Mouse (Mus musculus): ENCODE results near the gene Ube2g1. TPM values are rescaled to one million over a fixed set of nuclear protein-coding genes. Genes with fewer than 3 reads are reported as not detected.

Gene Ube2g1
- total and polyA plus RNA-seq, 2 experiments from 2014 or later = 40.1 to 68.1 TPM

DNA sequence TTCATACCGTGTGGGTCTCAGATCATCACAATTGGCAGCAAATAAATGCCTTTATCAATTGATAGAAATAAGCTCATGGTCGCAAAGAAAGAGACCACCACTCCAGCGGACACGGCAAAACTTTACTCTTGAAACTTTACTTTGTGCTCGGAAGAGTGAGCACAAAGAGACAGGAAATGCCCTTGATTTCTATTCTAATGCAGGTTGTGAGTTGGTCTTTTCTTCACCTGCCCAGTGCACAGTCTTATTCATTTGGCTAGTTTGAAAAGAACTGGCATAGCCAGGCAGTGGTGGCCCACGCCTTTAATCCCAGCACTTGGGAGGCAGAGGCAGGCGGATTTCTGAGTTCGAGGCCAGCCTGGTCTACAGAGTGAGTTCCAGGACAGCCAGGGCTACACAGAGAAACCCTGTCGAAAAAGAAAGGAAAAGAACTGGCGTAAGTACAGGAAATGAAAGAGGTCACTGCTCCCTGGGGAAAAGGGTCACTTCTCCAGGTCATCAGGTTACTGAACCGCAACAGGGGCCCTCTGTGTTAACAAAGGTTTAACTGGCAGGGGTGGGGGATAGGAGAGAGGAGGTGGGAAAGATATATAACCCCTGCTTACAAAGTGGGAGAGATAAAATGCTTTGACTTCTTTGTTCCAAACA lies 37.3 kb upstream of the Ube2g1 start:
- H3K9me3 ChIP-seq (ENCODE audit: low read length) = no peaks in the 10 kb centered on the region
- H3K36me3 ChIP-seq (ENCODE audit: insufficient read depth, low read length) = no peaks in the 10 kb centered on the region
- no peak overlapping the region; the same call in 1 of the 2 replicates for H3K4me3 ChIP-seq (ENCODE audit: low read length)
- ATAC-seq (no peak), DNase-seq (ENCODE audit: low spot score) (no peak)
- TF ChIP-seq CTCF (IDR thresholded peaks at IDR 0.05; ENCODE audit: low read depth) = no peak
- no peak overlapping the region for H3K27ac ChIP-seq
- H3K9ac ChIP-seq (replicated peaks; ENCODE audit: low read length) = no peak overlapping the region
- no peaks in the 10 kb centered on the region for H3K27me3 ChIP-seq (ENCODE audit: insufficient read depth, low read length)
- 72% methylated on average over 11 of the region's 11 CpGs for WGBS
- no peaks in the 10 kb centered on the region for H3K4me1 ChIP-seq (ENCODE audit: insufficient read depth, low read length)
- H3K4me2 ChIP-seq (ENCODE audit: low read depth, low read length) = peak overlapping the region; percentile 51; the same call in 1 of the 2 replicates

DNA sequence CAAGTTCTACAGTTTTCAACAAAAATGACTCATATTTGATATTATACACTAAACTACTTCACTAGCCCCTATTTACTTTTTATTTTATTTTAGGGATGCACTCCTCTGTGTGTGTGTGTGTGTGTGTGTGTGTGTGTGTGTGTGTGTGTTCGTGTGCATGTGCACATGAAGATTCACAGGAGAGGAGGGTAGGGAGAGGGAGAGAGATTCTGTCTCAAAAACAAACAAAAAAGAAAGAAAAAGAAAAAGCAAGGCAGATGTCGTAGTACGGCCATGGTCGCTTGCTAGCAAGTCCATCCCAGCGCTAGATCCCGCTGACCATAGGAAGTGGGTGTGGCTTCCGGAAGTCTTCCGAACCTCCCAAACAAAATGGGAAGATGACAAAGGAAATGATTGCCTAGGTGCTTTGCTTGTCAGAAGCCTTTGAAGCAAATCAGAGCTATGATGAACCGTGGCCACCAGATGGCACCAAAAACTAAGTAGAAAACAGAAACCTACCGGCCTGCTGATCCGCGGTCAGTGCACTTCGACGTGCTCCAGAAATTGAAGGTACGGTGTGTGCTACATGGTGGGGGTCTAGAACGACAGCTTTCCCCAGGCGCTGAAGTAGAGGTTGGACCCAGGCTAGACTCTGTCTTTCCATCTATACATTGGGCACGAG lies 36.6 kb upstream of the Ube2g1 start:
- Histone ChIP-seq H3K4me2 (ENCODE audit: low read depth, low read length) (peak overlapping the region; percentile 51), H3K4me1 (ENCODE audit: insufficient read depth, low read length) (no peaks in the 10 kb centered on the region), H3K27me3 (ENCODE audit: insufficient read depth, low read length) (no peaks in the 10 kb centered on the region), H3K9ac (replicated peaks; ENCODE audit: low read length) (peak overlapping the region; percentile 38; the same call in 1 of the 2 replicates), H3K36me3 (ENCODE audit: insufficient read depth, low read length) (no peaks in the 10 kb centered on the region), H3K27ac (no peak overlapping the region), H3K9me3 (ENCODE audit: low read length) (no peaks in the 10 kb centered on the region), H3K4me3 (ENCODE audit: low read length) (peak overlapping the region; percentile 24)
- peak; percentile 91 for TF ChIP-seq CTCF (IDR thresholded peaks at IDR 0.05; ENCODE audit: low read depth)
- ATAC-seq (peak; percentile 76), DNase-seq (ENCODE audit: low spot score) (peak; percentile 93)
- 2% methylated on average over 18 of the region's 18 CpGs for WGBS

DNA sequence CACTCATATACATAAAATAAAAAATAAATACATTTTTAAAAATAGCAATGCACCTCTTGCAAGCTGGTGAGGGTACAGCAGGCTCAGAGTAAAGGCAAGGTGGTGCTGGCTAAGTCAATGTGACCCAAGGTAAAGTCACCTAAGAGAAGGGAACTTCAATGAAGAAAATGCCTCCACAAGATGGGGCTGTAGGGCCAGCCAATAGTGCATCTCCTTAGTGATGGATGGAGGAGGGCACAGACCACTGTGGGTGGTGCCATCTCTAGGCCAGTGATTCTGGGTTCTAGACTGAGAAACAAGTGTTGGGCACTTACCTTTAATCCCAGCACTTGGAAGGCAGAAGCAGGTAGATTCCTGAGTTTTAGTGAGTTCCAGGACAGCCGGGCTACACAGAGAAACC lies 33.3 kb upstream of the Ube2g1 start:
- TF ChIP-seq CTCF (IDR thresholded peaks at IDR 0.05; ENCODE audit: low read depth) = peak; percentile 65
- H3K9ac ChIP-seq (replicated peaks; ENCODE audit: low read length) = no peak overlapping the region
- H3K4me1 ChIP-seq (ENCODE audit: insufficient read depth, low read length) = no peaks in the 10 kb centered on the region
- no peaks in the 10 kb centered on the region for H3K36me3 ChIP-seq (ENCODE audit: insufficient read depth, low read length)
- WGBS = 100% methylated on average over 1 of the region's 1 CpGs
- peak; percentile 46 for DNase-seq (ENCODE audit: low spot score)
- H3K27ac ChIP-seq = no peak overlapping the region
- no peak overlapping the region for H3K4me3 ChIP-seq (ENCODE audit: low read length)
- no peak for ATAC-seq
- no peaks in the 10 kb centered on the region for H3K9me3 ChIP-seq (ENCODE audit: low read length)
- H3K4me2 ChIP-seq (ENCODE audit: low read depth, low read length) = no peak overlapping the region
- H3K27me3 ChIP-seq (ENCODE audit: insufficient read depth, low read length) = no peaks in the 10 kb centered on the region

DNA sequence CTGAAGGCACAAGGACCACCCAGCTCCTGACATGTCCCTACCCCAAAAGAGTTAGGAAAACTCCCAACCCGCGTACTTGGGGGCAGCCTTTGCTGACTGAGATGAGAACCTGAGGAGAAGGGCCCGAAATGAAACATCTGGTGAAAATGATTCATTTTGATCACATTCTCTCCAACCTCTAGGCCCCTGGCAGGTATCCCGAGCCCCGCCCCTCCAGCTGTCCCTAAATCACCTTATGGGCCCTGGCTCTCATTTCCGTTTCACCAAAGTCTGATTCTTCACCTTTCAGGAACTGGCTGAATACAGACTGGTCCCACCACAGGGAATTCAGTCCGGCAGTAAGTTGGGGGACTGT lies 31.0 kb upstream of the Ube2g1 start:
- Histone ChIP-seq H3K4me1 (ENCODE audit: insufficient read depth, low read length) (no peaks in the 10 kb centered on the region), H3K36me3 (ENCODE audit: insufficient read depth, low read length) (no peaks in the 10 kb centered on the region), H3K9me3 (ENCODE audit: low read length) (no peaks in the 10 kb centered on the region), H3K4me2 (ENCODE audit: low read depth, low read length) (peak overlapping the region; percentile 68), H3K9ac (replicated peaks; ENCODE audit: low read length) (peak overlapping the region; percentile 50; the same call in 1 of the 2 replicates), H3K27ac (0 out of 2 replicates have a peak overlapping the region, but pooled peaks have one; percentile 62), H3K27me3 (ENCODE audit: insufficient read depth, low read length) (no peaks in the 10 kb centered on the region), H3K4me3 (ENCODE audit: low read length) (peak overlapping the region; percentile 33)
- no peak for ATAC-seq
- 27% methylated on average over 7 of the region's 7 CpGs for WGBS
- peak; percentile 9 for DNase-seq (ENCODE audit: low spot score)
- no peak for TF ChIP-seq CTCF (IDR thresholded peaks at IDR 0.05; ENCODE audit: low read depth)

- H3K36me3 ChIP-seq (ENCODE audit: insufficient read depth, low read length) = no peaks in the 10 kb centered on the region
- H3K27ac ChIP-seq = peak overlapping the region; percentile 62; the same call in 1 of the 2 replicates
- no peaks in the 10 kb centered on the region for H3K4me1 ChIP-seq (ENCODE audit: insufficient read depth, low read length)
- WGBS = 2% methylated on average over 24 of the region's 24 CpGs
- DNase-seq (ENCODE audit: low spot score) = peak; percentile 43
- H3K27me3 ChIP-seq (ENCODE audit: insufficient read depth, low read length) = no peaks in the 10 kb centered on the region
- no peaks in the 10 kb centered on the region for H3K9me3 ChIP-seq (ENCODE audit: low read length)
- H3K9ac ChIP-seq (replicated peaks; ENCODE audit: low read length) = peak overlapping the region; percentile 50
- H3K4me2 ChIP-seq (ENCODE audit: low read depth, low read length) = peak overlapping the region; percentile 68
- 0 out of 2 replicates have a peak, but pooled peaks have one; percentile 10 for TF ChIP-seq CTCF (IDR thresholded peaks at IDR 0.05; ENCODE audit: low read depth)
- peak overlapping the region; percentile 33 for H3K4me3 ChIP-seq (ENCODE audit: low read length)
- ATAC-seq = 0 out of 2 replicates have a peak, but pooled peaks have one; percentile 21
Observed at GRCm38 (mm10) chr11:72576466-72577351, 30.4 kb upstream of the Ube2g1 start.

DNA sequence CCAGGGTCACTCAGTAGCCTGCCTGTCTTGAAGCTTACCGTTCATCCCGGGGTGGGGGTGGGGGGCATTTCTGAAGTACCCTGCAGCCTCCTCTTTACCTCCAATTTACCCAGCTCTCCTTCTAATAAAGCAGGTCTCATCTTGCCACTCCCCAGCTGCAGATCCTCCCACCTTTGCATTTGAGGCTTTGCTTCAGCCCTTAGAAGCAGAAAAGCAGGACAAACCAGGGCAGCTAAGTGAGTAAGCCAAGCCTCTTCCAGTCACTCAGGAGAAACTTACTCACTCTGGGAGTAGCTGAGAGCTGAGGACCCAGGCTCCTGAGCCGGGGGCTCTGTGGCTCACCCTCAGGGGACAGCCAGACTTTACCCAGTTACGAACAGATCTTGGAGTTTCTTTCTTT lies 28.6 kb upstream of the Ube2g1 start:
- no peak for ATAC-seq
- WGBS = 87% methylated on average over 4 of the region's 4 CpGs
- Histone ChIP-seq H3K4me3 (ENCODE audit: low read length) (no peak overlapping the region), H3K9me3 (ENCODE audit: low read length) (no peaks in the 10 kb centered on the region), H3K4me1 (ENCODE audit: insufficient read depth, low read length) (no peaks in the 10 kb centered on the region), H3K36me3 (ENCODE audit: insufficient read depth, low read length) (no peaks in the 10 kb centered on the region), H3K4me2 (ENCODE audit: low read depth, low read length) (no peak overlapping the region), H3K27ac (no peak overlapping the region), H3K9ac (replicated peaks; ENCODE audit: low read length) (no peak overlapping the region), H3K27me3 (ENCODE audit: insufficient read depth, low read length) (no peaks in the 10 kb centered on the region)
- no peak for DNase-seq (ENCODE audit: low spot score)
- no peak for TF ChIP-seq CTCF (IDR thresholded peaks at IDR 0.05; ENCODE audit: low read depth)
